Mouse (Mus musculus) cerebellum, adult 2 months (tissue): Measurements from ENCODE around the gene Arhgap32. TPM values are rescaled to one million over a fixed set of nuclear protein-coding genes. Genes with fewer than 3 reads are reported as not detected.

Source experiments
- DNase-seq, 2 experiments: peaks; one replicate each; pipeline ENCODE4 v3.0.0; 2021
- H3K27ac ChIP-seq: fragments of 200-500 bp; 2 replicates; pipeline ENCODE4 v1.5.1; 2012; ENCODE audit warnings: low read length, control low read depth, inconsistent platforms; ENCODE audit not compliant: insufficient read depth
- H3K27me3 ChIP-seq: fragments of 200-500 bp; 2 replicates; pipeline ENCODE4 v1.6.1; 2012; ENCODE audit warnings: inconsistent platforms, mild to moderate bottlenecking, low read length, moderate library complexity; ENCODE audit not compliant: control insufficient read depth, insufficient read depth
- H3K4me1 ChIP-seq: fragments of 200-500 bp; 2 replicates; pipeline ENCODE4 v1.6.1; 2011; ENCODE audit warnings: low read length; ENCODE audit not compliant: control insufficient read depth, insufficient read depth
- H3K4me3 ChIP-seq: fragments of 200-500 bp; replicated peaks from 2 replicates; pipeline ENCODE3; 2011; ENCODE audit warnings: mild to moderate bottlenecking, low read depth, low read length, control low read depth; ENCODE audit not compliant: insufficient read depth
- CTCF ChIP-seq: fragments of 200-500 bp; IDR thresholded peaks from 2 replicates; pipeline ENCODE4 v1.5.1; 2011; ENCODE audit warnings: low read depth, mild to moderate bottlenecking, control low read depth, low read length, moderate library complexity, borderline replicate concordance; ENCODE audit not compliant: insufficient read depth
- POLR2A ChIP-seq: fragments of 200-500 bp; IDR thresholded peaks from 2 replicates; pipeline ENCODE4 v1.6.1; 2011; ENCODE audit warnings: low read length, control low read depth, borderline replicate concordance; ENCODE audit not compliant: insufficient read depth
- WGBS: fragments of 180-500 bp; shearing (Covaris S2); methylation state at CpG from one replicate; pipeline ENCODE4 v1.1.7; 2018; 5-methylcytosine and 5-hydroxymethylcytosine counted together
- polyA plus RNA-seq: library from polyadenylated mRNA; depleted of rRNA; stranded (reverse); fragments of >200 nt; gene quantifications from 2 replicates; pipeline ENCODE4 v1.2.3, GENCODE M21; 2012

Arhgap32 gene
- polyA plus RNA-seq, 1 experiment = 21.5 TPM

- Histone ChIP-seq H3K4me1 (no peaks in the 10 kb centered on the region), H3K27me3 (no peaks in the 10 kb centered on the region), H3K27ac (no peak overlapping the region), H3K4me3 (no peak overlapping the region)
- WGBS = 57% methylated on average over 4 of the region's 4 CpGs
- TF ChIP-seq POLR2A = no peak
- no peak for TF ChIP-seq CTCF
- no peak for DNase-seq
These were observed 18.8 kb upstream of the Arhgap32 start for GRCm38 (mm10) chr9:32097123-32097522.

DNA sequence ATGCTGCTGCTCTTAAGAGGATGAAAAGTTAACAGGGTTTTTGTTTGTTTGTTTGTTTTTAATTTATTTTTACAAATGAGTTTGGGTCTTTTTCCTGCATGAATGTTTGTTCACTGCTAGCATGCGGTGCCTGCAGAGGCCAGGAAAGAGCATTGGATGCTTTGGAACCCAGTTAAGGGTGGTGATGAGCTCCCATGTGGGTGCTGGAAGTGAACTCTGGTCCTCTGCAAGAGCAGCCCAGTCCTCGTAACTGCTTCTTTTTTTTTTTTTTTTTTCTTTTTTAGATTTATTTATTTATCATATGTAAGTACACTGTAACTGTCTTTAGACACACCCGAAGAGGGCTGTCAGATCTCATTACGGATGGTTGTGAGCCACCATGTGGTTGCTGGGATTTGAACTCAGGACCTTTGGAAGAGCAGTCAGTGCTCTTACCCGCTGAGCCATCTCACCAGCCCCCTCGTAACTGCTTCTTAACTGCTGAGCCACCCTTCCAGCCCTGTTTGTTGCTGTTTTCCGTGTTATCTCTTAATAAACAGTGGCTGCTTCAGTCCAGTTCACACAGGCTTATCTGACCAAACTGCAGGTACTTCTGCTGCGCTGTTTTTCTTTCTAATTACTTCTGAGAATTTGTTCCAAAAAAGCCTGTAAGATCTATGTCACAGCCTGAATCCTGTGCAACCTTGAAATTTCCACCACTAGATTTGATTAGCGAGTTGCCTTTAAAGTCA is 17.3 kb upstream of the Arhgap32 start:
- WGBS = 95% methylated on average over 9 of the region's 9 CpGs
- H3K27ac ChIP-seq = no peak overlapping the region
- TF ChIP-seq CTCF = no peak
- no peak for TF ChIP-seq POLR2A
- no peaks in the 10 kb centered on the region for H3K4me1 ChIP-seq
- DNase-seq = no peak
- no peaks in the 10 kb centered on the region for H3K27me3 ChIP-seq
- H3K4me3 ChIP-seq = no peak overlapping the region

- no peak for TF ChIP-seq CTCF
- TF ChIP-seq POLR2A = no peak
- Histone ChIP-seq H3K4me1 (no peaks in the 10 kb centered on the region), H3K4me3 (no peak overlapping the region), H3K27me3 (no peaks in the 10 kb centered on the region), H3K27ac (no peak overlapping the region)
- 92% methylated on average over 8 of the region's 8 CpGs for WGBS
- no peak for DNase-seq
These were observed 15.4 kb upstream of the Arhgap32 start for GRCm38 (mm10) chr9:32100561-32100960.

GRCm38 (mm10) chr9:32101488-32101887 is 14.4 kb upstream of the Arhgap32 start:
- Histone ChIP-seq H3K27ac (no peak overlapping the region), H3K4me3 (no peak overlapping the region), H3K27me3 (no peaks in the 10 kb centered on the region), H3K4me1 (no peaks in the 10 kb centered on the region)
- TF ChIP-seq CTCF (no peak), POLR2A (no peak)
- DNase-seq = no peak
- 87% methylated on average over 2 of the region's 2 CpGs for WGBS

DNA sequence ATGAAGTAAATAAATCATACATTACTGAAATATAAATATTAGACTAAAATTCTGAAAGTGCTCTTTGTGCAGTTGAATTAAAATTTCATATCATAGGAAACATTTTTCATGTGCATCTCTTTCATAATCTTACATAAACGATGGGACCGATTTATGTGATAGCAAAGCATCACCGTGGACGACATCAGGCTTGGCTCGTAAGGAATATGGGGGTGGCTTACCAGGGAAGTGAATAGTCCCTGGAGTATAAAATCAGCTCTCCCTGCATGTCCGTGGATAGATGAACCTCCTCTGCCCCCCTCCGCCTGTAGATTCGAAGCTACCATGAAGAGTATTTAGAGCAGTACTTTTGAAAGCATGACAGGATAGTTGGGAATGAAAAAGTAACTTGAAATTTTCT is 11.3 kb upstream of the Arhgap32 start:
- DNase-seq = no peak
- WGBS = 76% methylated on average over 8 of the region's 8 CpGs
- H3K27me3 ChIP-seq = no peaks in the 10 kb centered on the region
- no peak overlapping the region for H3K27ac ChIP-seq
- H3K4me3 ChIP-seq = no peak overlapping the region
- no peak for TF ChIP-seq POLR2A
- no peak for TF ChIP-seq CTCF
- H3K4me1 ChIP-seq = no peaks in the 10 kb centered on the region

DNA sequence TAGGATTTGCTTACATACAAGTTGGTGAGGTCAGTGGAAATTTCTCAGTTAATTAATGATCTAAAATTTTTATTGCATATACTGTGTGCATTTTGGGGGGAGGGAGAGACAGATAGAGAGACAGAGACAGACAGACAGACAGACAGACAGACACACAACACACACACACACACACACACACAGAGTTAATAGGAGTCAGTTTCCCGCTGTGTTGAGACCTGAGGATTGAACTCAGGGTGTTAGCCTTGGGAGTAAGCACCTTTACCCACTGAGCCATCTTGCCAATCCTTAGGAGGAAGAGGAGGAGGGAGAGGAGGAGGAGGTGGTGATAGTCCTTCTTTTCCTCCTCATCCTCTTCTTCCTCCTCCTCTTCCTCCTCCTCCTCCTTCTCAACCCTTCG is 5.6 kb upstream of the Arhgap32 start:
- no peak for TF ChIP-seq POLR2A
- no peak for TF ChIP-seq CTCF
- Histone ChIP-seq H3K27me3 (no peaks in the 10 kb centered on the region), H3K4me3 (no peak overlapping the region), H3K4me1 (no peaks in the 10 kb centered on the region), H3K27ac (no peak overlapping the region)
- WGBS = 96% methylated on average over 2 of the region's 2 CpGs
- DNase-seq = no peak

GRCm38 (mm10) chr9:32116272-32116671 is 336 bp downstream of the Arhgap32 start:
- no peaks in the 10 kb centered on the region for H3K4me1 ChIP-seq
- no peak overlapping the region for H3K4me3 ChIP-seq
- H3K27me3 ChIP-seq = no peaks in the 10 kb centered on the region; the same call in 1 of the 2 replicates
- TF ChIP-seq POLR2A = no peak
- no peak for TF ChIP-seq CTCF
- H3K27ac ChIP-seq = no peak overlapping the region
- DNase-seq = no peak
- WGBS = 91% methylated on average over 5 of the region's 5 CpGs

GRCm38 (mm10) chr9:32117876-32118275 is 1.9 kb downstream of the Arhgap32 start:
- DNase-seq = no peak
- TF ChIP-seq CTCF = no peak
- TF ChIP-seq POLR2A = no peak
- Histone ChIP-seq H3K27ac (no peak overlapping the region), H3K4me1 (no peaks in the 10 kb centered on the region), H3K4me3 (no peak overlapping the region), H3K27me3 (no peaks in the 10 kb centered on the region; the same call in 1 of the 2 replicates)
- 92% methylated on average over 4 of the region's 4 CpGs for WGBS
